Mouse (Mus musculus) CH12.LX (cell line): ENCODE measurements around the gene Dcbld1.

Experiments used
- CHD2 ChIP-seq: IDR thresholded peaks from 2 replicates; pipeline ENCODE4 v1.6.1; 2011; ENCODE audit warnings: low read length, improper control_type of control experiment
- NELFE ChIP-seq: IDR thresholded peaks from 2 replicates; pipeline ENCODE4 v1.6.1; 2011; ENCODE audit warnings: low read depth, low read length, improper control_type of control experiment
- POLR2A ChIP-seq: IDR thresholded peaks from 2 replicates; pipeline ENCODE4 v1.6.1; 2011; ENCODE audit warnings: low read depth, mild to moderate bottlenecking, improper control_type of control experiment, low read length

GRCm38 (mm10) chr10:52274910-52275604 lies 41.6 kb downstream of the Dcbld1 start:
- TF ChIP-seq POLR2A, result no peak
- TF ChIP-seq CHD2, result no peak
- no peak for TF ChIP-seq NELFE
